Mouse (Mus musculus) brain, embryonic 14.5 days (tissue): Measurements from ENCODE around the gene Lefty1.

Experiments
- CTCF ChIP-seq: fragments of 200-500 bp; IDR thresholded peaks from 2 replicates; pipeline ENCODE4 v1.5.1; 2012; ENCODE audit warnings: inconsistent platforms, mild to moderate bottlenecking, moderate library complexity, borderline replicate concordance; ENCODE audit not compliant: insufficient read depth, insufficient read length; ENCODE audit errors: extremely low read depth
- POLR2A ChIP-seq: fragments of 200-500 bp; IDR thresholded peaks from 2 replicates; pipeline ENCODE4 v1.6.1; 2012; ENCODE audit warnings: mild to moderate bottlenecking, inconsistent platforms, borderline replicate concordance; ENCODE audit not compliant: poor library complexity, insufficient read depth, insufficient read length, severe bottlenecking; ENCODE audit errors: extremely low read depth

- TF ChIP-seq CTCF, result no peak
- TF ChIP-seq POLR2A, result no peak
These were observed 10.1 kb upstream of the Lefty1 start for GRCm38 (mm10) chr1:180924737-180925136.
